Mouse (Mus musculus) kidney, embryonic 16.5 days (tissue): ENCODE results near the gene Gm4756. TPM values are rescaled to one million over a fixed set of nuclear protein-coding genes. Genes with fewer than 3 reads are reported as not detected.
A peak's percentile ranks its signal among the peaks of the same experiment; 100 is the strongest.

ENCODE experiments used
- ATAC-seq: fragments of 200-750 bp; cut with Nextera tagmentation; 2 replicates; pipeline ENCODE4 v1.8.0; 2017; ENCODE audit warnings: moderate TSS enrichment; ENCODE audit not compliant: low FRiP score, low TSS enrichment
- H3K27ac ChIP-seq: fragments of 300-500 bp; sonication (generic); 2 replicates; pipeline ENCODE4 v1.5.1; 2014; ENCODE audit warnings: low read length
- H3K27me3 ChIP-seq: fragments of 300-500 bp; sonication (generic); 2 replicates; pipeline ENCODE4 v1.6.1; 2014; ENCODE audit warnings: low read length, control low read depth, mixed read lengths; ENCODE audit not compliant: insufficient read depth
- H3K36me3 ChIP-seq: fragments of 300-500 bp; sonication (generic); 2 replicates; pipeline ENCODE4 v1.6.1; 2014; ENCODE audit warnings: low read length, control low read depth, mixed read lengths; ENCODE audit not compliant: insufficient read depth
- H3K4me1 ChIP-seq: fragments of 300-500 bp; sonication (generic); 2 replicates; pipeline ENCODE4 v1.6.1; 2014; ENCODE audit warnings: low read length, control low read depth, mixed read lengths; ENCODE audit not compliant: insufficient read depth
- H3K4me2 ChIP-seq: fragments of 300-500 bp; sonication (generic); replicated peaks from 2 replicates; pipeline ENCODE4 v1.6.1; 2014; ENCODE audit warnings: low read depth, low read length
- H3K4me3 ChIP-seq: fragments of 300-500 bp; sonication (generic); 2 replicates; pipeline ENCODE4 v1.5.1; 2014; ENCODE audit warnings: mild to moderate bottlenecking, low read length
- H3K9ac ChIP-seq: fragments of 300-500 bp; sonication (generic); replicated peaks from 2 replicates; pipeline ENCODE4 v1.6.1; 2014; ENCODE audit warnings: low read length
- H3K9me3 ChIP-seq: fragments of 300-500 bp; sonication (generic); 2 replicates; pipeline ENCODE4 v1.6.1; 2016; ENCODE audit warnings: low read length, control low read depth
- WGBS: fragments of 180-500 bp; shearing (Covaris S2); extraction: QIAGEN DNeasy Blood & Tissue Kit; methylation state at CpG from one replicate; pipeline ENCODE4 v1.1.7; 2014; 5-methylcytosine and 5-hydroxymethylcytosine counted together
- polyA plus RNA-seq: library from polyadenylated mRNA; unstranded; fragments of >200 nt; fragmentation: Nextera tagmentation; extraction: Ambion mirVana; gene quantifications from 2 replicates; pipeline ENCODE4 v1.2.1, GENCODE M21; 2015

The Gm4756 gene
- polyA plus RNA-seq, 1 experiment from 2014 or later: not detected

GRCm38 (mm10) chr12:72679635-72680034, 30.2 kb upstream of the Gm4756 start:
- H3K9me3 ChIP-seq: no peaks in the 10 kb centered on the region
- no peaks in the 10 kb centered on the region for H3K27me3 ChIP-seq
- H3K36me3 ChIP-seq: no peaks in the 10 kb centered on the region
- H3K27ac ChIP-seq: no peak overlapping the region
- no peaks in the 10 kb centered on the region for H3K4me1 ChIP-seq
- H3K9ac ChIP-seq: no peak overlapping the region
- no peak overlapping the region for H3K4me2 ChIP-seq
- no peak for ATAC-seq
- WGBS: 75% methylated on average over 3 of the region's 3 CpGs
- no peak overlapping the region for H3K4me3 ChIP-seq

GRCm38 (mm10) chr12:72674820-72675219, 25.4 kb upstream of the Gm4756 start:
- WGBS: 88% methylated on average over 2 of the region's 2 CpGs
- Histone ChIP-seq H3K27ac (no peak overlapping the region), H3K27me3 (no peaks in the 10 kb centered on the region), H3K36me3 (no peaks in the 10 kb centered on the region), H3K4me3 (no peak overlapping the region), H3K9me3 (0 out of 2 replicates have a peak, but pooled peaks cover 2% of the 10 kb centered on the region), H3K4me2 (no peak overlapping the region), H3K4me1 (no peaks in the 10 kb centered on the region), H3K9ac (no peak overlapping the region)
- ATAC-seq: no peak

DNA sequence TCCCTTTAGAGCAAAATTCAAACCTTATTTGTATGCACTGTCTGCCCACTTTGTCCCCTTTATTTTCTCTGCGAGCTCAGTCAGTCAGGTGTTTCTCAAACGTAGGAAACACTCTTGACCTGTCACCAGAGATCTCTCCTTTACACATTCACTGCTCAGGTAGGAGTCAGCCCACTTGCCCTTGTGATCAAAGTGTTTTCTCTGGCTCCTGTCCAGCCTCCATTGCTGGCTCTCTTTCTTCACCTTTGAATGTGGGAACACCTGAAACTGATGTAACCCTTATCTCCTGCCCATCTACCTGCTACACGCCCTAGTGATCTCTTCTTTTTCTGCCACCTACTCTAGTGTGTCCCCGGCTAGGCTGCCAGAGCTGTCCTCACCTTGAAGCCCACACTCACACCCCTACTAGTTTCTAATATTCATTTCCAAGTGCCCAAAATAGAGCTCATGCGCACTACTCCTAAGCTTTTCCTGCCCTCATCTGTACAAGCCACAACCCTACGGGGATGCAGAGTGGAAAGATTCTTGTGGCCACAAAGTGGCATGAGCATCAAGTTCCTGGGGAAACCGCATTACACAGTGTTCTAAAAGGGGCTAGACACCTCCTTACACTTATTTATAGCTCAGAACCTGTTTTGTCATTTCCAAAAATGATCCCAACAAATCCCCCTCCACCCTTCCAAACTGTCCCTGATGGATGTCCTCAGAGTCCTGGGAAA, 24.8 kb upstream of the Gm4756 start:
- Histone ChIP-seq H3K9ac (no peak overlapping the region), H3K4me3 (no peak overlapping the region), H3K27ac (no peak overlapping the region), H3K4me2 (no peak overlapping the region), H3K4me1 (no peaks in the 10 kb centered on the region), H3K27me3 (no peaks in the 10 kb centered on the region), H3K9me3 (0 out of 2 replicates have a peak, but pooled peaks cover 5% of the 10 kb centered on the region), H3K36me3 (no peaks in the 10 kb centered on the region)
- ATAC-seq: no peak
- WGBS: 73% methylated on average over 7 of the region's 7 CpGs

DNA sequence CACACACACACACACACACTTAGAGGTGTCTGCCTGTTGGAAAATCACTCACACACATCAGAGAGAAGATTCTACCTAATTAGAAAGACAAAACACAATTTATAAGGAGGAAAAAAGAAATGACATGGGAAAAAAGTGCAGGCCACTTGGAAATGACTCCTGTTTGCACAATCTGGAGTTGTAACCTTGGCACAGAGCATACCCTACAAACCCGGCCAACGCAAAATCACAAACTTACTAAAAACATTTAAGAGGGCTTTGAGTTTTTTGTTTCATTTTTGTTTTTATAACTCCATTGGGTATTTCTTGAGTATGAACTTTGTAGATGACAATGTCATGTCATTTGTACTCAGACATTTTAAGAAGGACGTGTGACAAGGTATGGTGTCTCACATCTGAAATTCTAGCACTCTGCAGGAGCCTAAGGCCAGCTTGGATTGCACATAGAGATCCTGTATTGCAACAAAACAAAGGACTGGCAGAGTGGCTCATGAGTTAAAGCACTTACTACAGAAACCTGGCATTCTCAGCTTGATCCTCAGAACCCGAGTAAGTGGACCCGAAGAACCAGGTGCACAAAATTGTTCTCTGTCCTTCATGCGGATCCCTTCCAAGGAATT, 22.2 kb upstream of the Gm4756 start:
- ATAC-seq: no peak
- H3K36me3 ChIP-seq: no peaks in the 10 kb centered on the region
- no peaks in the 10 kb centered on the region for H3K27me3 ChIP-seq
- H3K4me2 ChIP-seq: no peak overlapping the region
- H3K4me3 ChIP-seq: no peak overlapping the region
- H3K9me3 ChIP-seq: 0 out of 2 replicates have a peak, but pooled peaks cover 9% of the 10 kb centered on the region
- WGBS: 88% methylated on average over 6 of the region's 6 CpGs
- H3K4me1 ChIP-seq: no peaks in the 10 kb centered on the region
- no peak overlapping the region for H3K9ac ChIP-seq
- H3K27ac ChIP-seq: no peak overlapping the region

DNA sequence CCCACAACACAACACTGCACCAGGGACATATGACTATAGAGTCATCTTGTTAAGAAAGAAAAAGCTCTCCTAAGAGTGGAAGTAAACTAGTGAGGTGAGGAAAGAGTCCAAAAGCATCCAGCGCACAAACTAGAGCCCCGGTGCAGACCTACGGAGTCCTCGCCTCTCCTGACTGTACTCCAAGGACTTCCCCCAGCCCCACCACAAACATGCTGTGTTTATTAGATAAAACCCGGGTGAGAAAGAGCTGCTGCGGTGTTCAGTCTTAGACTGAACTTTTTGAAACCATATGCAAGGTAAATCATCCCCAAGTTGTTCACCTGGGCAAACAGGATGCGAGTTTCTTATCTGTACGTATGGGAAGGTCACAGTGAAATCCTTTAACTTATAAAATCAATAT, 21.5 kb upstream of the Gm4756 start:
- WGBS: 87% methylated on average over 8 of the region's 8 CpGs
- Histone ChIP-seq H3K9ac (no peak overlapping the region), H3K36me3 (no peaks in the 10 kb centered on the region), H3K9me3 (0 out of 2 replicates have a peak, but pooled peaks cover 9% of the 10 kb centered on the region), H3K4me2 (no peak overlapping the region), H3K27me3 (no peaks in the 10 kb centered on the region), H3K27ac (no peak overlapping the region), H3K4me3 (no peak overlapping the region), H3K4me1 (no peaks in the 10 kb centered on the region)
- no peak for ATAC-seq

DNA sequence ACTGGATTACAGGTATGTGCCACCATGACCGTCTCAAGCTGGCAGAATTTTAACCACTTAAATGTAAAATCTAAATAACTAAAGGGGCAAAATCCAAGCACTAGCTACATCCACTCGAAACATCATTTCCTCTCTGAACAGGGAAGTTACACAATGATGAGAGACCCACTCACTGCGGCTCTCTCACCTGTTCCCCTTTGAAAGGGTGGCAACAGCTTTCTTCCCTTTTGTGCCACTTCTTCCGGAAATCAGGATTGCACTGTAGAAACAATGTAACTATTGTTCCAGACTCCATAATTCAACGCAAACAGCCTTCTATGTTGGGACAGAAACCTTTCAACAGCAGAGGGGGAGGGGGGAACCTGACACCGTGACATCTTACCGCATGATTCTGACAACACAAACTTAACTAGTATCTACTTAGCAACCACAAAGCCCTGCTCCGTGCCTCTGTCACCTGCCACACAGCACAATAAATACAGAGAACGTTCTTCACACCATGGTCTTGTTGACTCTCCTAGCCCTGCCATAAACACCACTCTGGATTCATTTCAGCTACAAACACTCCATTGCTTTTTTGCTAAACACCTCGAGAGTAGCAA, 18.5 kb upstream of the Gm4756 start:
- 42% methylated on average over 10 of the region's 10 CpGs for WGBS
- Histone ChIP-seq H3K27me3 (no peaks in the 10 kb centered on the region), H3K36me3 (no peaks in the 10 kb centered on the region), H3K4me2 (no peak overlapping the region), H3K4me3 (no peak overlapping the region), H3K27ac (no peak overlapping the region), H3K4me1 (peaks cover 5% of the 10 kb centered on the region; the same call in 1 of the 2 replicates), H3K9me3 (0 out of 2 replicates have a peak, but pooled peaks cover 9% of the 10 kb centered on the region), H3K9ac (no peak overlapping the region)
- ATAC-seq: no peak

DNA sequence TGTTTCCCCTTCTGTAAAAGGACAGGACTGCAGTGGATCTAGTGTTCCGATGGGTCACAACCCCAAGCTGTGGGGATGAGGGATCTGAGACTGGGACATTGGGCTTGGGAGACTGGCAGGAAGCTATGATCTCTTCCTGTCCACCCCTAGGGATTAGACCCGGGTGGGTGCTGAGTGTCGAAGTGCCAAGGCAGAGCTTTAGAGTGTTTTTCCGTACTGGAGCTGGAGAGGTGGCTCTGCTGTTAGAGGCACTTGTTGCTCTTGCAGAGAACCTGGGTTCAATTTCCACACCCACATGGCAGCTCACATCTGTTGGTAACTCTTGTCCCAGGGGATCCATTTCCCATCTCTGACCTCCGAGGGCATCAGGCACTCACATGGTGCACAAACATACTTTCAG, 16.6 kb upstream of the Gm4756 start:
- H3K4me2 ChIP-seq: no peak overlapping the region
- WGBS: 72% methylated on average over 5 of the region's 5 CpGs
- no peak overlapping the region for H3K27ac ChIP-seq
- no peaks in the 10 kb centered on the region for H3K27me3 ChIP-seq
- H3K4me3 ChIP-seq: no peak overlapping the region
- H3K4me1 ChIP-seq: peaks cover 5% of the 10 kb centered on the region; the same call in 1 of the 2 replicates
- no peak for ATAC-seq
- H3K36me3 ChIP-seq: no peaks in the 10 kb centered on the region
- H3K9ac ChIP-seq: no peak overlapping the region
- 0 out of 2 replicates have a peak, but pooled peaks cover 9% of the 10 kb centered on the region for H3K9me3 ChIP-seq

- Histone ChIP-seq H3K9me3 (0 out of 2 replicates have a peak, but pooled peaks cover 7% of the 10 kb centered on the region), H3K27me3 (no peaks in the 10 kb centered on the region), H3K36me3 (no peaks in the 10 kb centered on the region), H3K9ac (peak within 1 kb of the TSS; percentile 71), H3K4me2 (peak within 1 kb of the TSS; percentile 93), H3K4me1 (peaks cover 5% of the 10 kb centered on the region; the same call in 1 of the 2 replicates), H3K27ac (peak within 1 kb of the TSS; percentile 56; the same call in 1 of the 2 replicates), H3K4me3 (peak within 1 kb of the TSS; percentile 74)
- 1% methylated on average over 32 of the region's 33 CpGs for WGBS
- ATAC-seq: peak; percentile 94
Measured at GRCm38 (mm10) chr12:72664735-72665337, 15.4 kb upstream of the Gm4756 start, which contains the start of gene Dhrs7. Gene Dhrs7, minus strand, starts transcription at chr12:72664909.

- H3K27me3 ChIP-seq: no peaks in the 10 kb centered on the region
- 0 out of 2 replicates have a peak, but pooled peaks cover 3% of the 10 kb centered on the region for H3K9me3 ChIP-seq
- H3K4me3 ChIP-seq: peak overlapping the region; percentile 74
- peak; percentile 64 for ATAC-seq
- WGBS: 7% methylated on average over 28 of the region's 28 CpGs
- no peaks in the 10 kb centered on the region for H3K36me3 ChIP-seq
- peak overlapping the region; percentile 71 for H3K9ac ChIP-seq
- peak overlapping the region; percentile 93 for H3K4me2 ChIP-seq
- H3K27ac ChIP-seq: peak overlapping the region; percentile 56; the same call in 1 of the 2 replicates
- H3K4me1 ChIP-seq: peaks cover 5% of the 10 kb centered on the region; the same call in 1 of the 2 replicates
Measured at GRCm38 (mm10) chr12:72664020-72664734, 14.7 kb upstream of the Gm4756 start.
